Mouse (Mus musculus) urinary bladder, postnatal 14 days (tissue): ENCODE data around the gene Vps26b.
A peak's percentile ranks its signal among the peaks of the same experiment; 100 is the strongest.

Experiments used
- DNase-seq: peaks from one replicate; pipeline ENCODE4 v3.0.0; 2021; ENCODE audit warnings: low spot score

Gene Vps26b

GRCm38 (mm10) chr9:27029828-27030762 is at the start of gene Vps26b, which contains the start of gene Ncapd3:
Vps26b (minus strand) TSS chr9:27030065.
Ncapd3 (plus strand) TSS chr9:27030175.
- DNase-seq: peak; percentile 97

DNA sequence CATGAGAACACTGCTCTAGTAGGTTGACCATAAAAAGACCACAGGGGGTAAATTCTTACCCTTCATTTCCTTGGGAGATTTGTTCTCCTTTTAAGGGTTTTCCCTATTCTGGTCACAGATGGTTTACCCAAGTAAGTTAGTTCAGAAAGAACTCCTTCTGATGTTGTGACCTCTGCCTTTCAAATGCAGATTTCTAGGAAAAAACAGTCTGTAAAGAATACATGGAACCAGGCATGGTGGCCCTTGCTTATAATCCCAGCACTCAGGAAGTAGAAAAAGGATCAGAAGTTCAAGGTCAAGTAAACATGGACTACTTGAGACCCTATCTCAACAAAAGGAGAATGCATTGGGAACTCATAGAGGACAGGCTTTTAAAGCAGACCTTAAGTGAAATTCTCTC is 45.9 kb upstream of the Vps26b start:
- DNase-seq: no peak

DNA sequence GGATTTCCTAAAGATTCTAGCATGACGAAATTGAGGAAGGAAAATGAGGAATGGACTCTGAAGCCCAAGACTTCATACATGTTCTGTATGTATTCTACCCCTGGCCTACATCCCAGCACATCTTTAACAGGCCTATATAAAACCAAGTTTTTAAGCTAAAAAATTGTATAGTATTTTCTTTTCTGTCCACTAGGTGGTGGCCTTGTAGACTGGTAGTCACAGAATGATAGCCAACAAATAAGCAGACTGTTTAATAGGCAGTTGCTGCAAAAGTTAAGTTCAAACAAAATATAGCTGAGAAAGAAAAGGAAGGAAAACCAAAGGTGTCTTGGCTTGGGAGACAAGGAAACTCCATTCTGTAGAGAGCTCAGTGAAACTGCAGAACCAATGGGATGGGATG is 44.8 kb upstream of the Vps26b start:
- DNase-seq: no peak

DNA sequence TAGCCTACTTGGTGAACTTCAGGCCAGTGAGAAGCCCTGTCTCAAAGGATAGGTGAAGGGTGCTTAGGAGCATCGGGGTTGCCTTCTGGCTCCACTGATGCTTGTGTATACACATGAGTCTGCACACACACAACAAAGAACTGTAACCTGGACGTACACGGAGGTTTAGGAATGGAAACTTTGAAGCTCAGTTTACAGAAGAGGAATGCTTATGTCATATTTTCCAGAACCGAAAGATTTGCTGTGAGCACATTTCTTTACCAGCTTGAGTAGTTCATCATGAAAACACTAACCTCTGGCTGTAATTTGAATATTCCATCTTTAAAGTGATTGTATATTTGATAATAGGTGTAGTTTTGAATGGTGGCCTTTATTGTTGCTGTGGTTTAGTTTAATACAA is 41.0 kb upstream of the Vps26b start:
- no peak for DNase-seq

- no peak for DNase-seq
Measured at GRCm38 (mm10) chr9:27058341-27058740, 28.5 kb upstream of the Vps26b start.

DNA sequence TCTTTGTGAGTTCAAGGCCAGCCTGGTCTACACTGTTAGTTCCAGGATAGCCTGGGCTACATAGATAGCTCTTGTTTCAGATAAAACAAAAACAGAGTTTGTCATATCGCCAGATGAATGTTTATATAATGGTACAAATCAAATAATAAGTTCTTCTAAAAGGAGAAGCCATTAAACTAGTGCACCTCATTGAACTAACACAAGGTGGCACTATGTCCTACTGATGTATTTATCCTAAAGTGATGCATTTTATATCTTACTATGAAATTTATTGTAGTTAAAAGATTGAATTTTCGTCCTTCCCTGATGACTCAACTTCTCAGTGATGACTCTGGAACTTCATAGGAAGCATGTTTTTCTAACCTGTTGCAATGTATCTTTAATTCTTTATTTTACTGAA is 19.6 kb upstream of the Vps26b start:
- DNase-seq: no peak

DNA sequence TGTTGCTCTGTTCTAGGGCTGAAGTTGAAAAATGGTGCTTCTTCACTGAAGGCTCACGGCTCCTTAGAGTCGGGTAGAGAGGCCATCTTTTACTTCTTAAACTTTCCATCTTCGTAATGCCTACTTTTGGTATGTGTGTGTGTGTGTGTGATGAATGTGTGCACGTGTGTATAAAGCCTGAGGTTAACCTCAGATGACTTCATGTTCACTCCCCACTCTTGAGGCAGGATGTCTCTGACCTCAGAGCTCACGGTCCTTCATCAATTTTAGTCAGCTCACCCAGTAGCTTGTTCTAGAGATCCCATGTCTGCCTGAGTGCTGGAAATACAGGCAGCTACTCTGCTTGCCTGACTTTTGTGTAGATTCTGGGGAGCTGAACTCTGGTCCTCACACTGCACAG is 14.0 kb upstream of the Vps26b start:
- DNase-seq: no peak

GRCm38 (mm10) chr9:27030763-27031100 is 867 bp upstream of the Vps26b start:
- DNase-seq: no peak

DNA sequence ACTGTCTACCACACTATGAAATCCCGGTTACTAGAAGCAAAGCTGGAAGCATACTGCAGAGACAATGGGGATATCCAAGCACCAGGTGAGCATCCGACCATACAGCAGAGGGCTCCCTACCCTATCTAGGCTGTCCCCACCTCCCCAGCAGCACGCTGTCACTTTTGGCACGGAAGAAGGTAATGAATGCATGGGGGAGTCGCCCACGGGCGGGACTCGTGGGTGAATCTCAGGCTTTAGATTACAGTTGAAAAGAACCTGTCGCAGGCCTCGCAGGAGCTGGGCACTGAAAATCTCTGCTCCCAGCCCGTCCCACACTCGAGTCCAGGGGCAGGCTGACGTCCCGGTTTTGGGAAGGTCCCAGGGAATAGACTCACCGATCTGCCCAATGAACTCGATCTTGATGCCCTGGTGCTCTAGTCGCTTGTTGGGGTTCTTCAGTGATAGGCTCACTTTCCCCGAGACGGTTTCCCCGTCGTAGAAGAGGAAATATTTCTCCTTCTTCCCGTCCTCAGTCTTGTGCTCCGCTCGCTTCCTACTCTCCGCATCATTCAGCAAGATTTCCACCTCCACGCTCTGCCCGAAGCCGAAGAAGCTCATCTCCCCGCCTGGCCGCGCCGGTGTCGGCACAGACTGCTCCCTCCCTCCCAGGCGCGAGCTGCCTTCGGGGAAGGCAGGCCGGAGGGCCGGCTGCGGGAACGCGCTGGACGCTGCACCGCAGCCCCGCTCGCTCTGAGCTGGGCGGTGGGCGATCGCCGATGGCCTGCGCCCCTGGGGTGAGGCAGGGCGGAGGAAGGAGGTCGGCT is 640 bp downstream of the Vps26b start:
- peak; percentile 39 for DNase-seq

GRCm38 (mm10) chr9:27026708-27027107 is 3.2 kb downstream of the Vps26b start:
- DNase-seq: no peak

DNA sequence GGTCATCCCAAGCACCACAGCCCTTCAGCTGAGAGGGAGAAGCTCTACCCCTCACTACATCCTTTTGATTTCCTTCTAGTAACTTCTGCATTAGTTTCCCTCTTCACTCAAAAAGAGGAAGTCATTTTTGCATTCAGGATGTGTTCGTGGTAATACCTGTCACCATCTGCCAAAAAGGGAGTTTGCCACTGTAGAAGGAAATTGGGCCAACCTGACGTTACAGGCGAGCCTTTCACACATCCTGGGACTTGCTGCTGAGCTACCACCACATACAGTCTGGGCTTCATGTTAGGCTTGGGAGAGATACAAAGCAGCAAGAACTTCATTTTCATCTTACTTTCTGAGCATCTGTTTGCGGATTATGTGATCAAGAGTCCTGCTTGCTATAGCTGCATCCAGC is 6.2 kb downstream of the Vps26b start:
- no peak for DNase-seq

GRCm38 (mm10) chr9:27018961-27019360 is 10.9 kb downstream of the Vps26b start:
- DNase-seq: no peak

- DNase-seq: no peak
Measured at GRCm38 (mm10) chr9:27011572-27011971, 18.3 kb downstream of the Vps26b start.

- DNase-seq: no peak
Measured at GRCm38 (mm10) chr9:27009231-27009630, 20.6 kb downstream of the Vps26b start.

DNA sequence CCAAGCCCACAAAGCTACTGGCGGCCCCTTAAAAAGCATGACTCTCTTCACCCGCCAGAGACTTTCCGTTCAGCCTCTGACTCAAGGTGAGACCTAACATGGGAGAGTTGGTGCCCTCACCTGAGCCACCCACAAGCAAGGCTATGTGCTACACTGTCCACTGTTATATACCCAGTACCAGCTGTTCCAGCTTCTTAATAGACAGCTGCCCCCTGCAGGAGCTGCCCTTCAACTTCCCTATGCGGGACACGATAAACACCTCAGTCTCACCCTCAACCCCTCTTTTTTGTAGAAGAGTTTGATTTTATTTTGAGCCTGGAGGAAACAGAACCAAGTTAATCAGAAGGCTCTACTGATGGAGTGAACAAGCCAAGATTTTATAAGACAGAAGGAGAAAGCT is 23.0 kb downstream of the Vps26b start:
- no peak for DNase-seq

- DNase-seq: no peak
Measured at GRCm38 (mm10) chr9:27005933-27006332, 23.9 kb downstream of the Vps26b start.

- no peak for DNase-seq
Measured at GRCm38 (mm10) chr9:27005231-27005630, 24.6 kb downstream of the Vps26b start.

GRCm38 (mm10) chr9:26999461-27000395 is 30.1 kb downstream of the Vps26b start, which contains the start of the genes Acad8 and Thyn1:
Acad8 (minus strand) TSS chr9:26999566.
Thyn1 (plus strand) TSS chr9:26999710.
- DNase-seq: peak; percentile 98

DNA sequence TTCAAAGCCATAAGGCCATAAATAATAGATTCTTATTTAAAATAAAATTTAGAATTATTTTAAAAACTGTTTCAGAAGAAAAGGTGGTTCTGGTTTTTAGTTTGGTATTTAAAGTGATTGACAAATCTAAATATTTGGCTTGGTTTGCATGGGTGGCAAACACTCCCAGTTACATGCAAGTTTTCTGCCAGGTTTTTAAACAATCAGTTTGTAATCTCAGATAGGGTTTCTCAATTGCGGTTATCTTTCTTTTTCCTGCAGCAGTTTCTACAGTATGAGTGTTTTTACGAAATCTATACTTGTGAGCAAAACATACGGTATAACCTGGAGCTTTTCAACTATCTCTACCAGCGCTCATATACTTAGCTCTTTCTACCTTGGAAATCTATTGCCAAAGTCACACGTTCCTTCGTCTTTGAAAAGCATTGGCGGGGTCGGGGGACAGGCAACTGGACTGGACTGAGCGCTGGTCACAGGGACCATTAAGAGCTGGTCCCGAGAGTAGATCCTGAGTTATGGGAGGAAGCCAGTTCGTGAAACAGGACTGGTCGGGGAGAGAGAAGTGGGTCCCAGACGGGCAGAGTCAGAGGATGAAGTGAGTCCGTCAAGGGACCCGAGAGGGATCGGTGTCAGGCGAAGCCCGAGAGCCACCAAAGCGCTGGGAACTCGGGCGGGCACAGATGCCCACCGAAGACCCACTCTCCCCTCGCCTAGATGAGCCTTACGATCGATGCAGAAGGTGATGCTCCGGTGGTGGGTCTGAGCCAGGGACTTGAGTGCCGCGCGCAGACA is 31.0 kb downstream of the Vps26b start:
- DNase-seq: no peak

DNA sequence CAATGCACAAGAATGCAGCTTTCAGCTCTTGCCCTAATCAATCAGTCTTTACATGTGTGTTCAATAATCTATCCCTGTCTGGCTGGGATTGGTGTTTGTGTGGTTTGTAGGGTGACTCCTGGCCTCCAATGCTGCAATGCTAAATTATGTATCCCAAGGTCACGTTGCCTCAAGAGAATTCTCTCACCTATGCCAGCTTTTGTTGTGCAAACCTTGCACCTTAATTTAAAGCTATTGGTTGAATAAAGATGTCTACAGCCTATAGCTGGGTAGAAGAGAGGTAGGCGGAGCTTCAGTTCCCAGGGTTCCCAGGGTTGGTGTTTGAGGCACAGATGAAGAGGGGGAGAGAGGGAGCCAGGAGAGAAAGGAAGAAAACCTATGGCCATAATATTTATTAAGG is 32.4 kb downstream of the Vps26b start:
- no peak for DNase-seq

- no peak for DNase-seq
Measured at GRCm38 (mm10) chr9:26997062-26997461, 32.8 kb downstream of the Vps26b start.
